Mouse (Mus musculus) heart, postnatal 36 days (tissue): ENCODE measurements around the gene Prr11. TPM values are rescaled to one million over a fixed set of nuclear protein-coding genes. Genes with fewer than 3 reads are reported as not detected.

ENCODE experiments used
- DNase-seq, 2 experiments: peaks; one replicate each; pipeline ENCODE4 v3.0.0; 2021 to 2022
- intact Hi-C: fragments of 180-260 bp; cut with DNase I; formaldehyde crosslinking; loops from one replicate; pipeline ENCODE4 v1.15.1; 2025
- total RNA-seq, 2 experiments: library from RNA; stranded (reverse); gene quantifications; 2 replicates each; pipeline ENCODE4 v1.2.3; 2021

Gene Prr11
- under 1 TPM; 0.27 to 0.47 TPM for total RNA-seq

- intact Hi-C loops = no loop called here
These were observed at the start of gene Prr11 for GRCm38 (mm10) chr11:87108409-87108754. TSS of gene Prr11 (minus strand) at chr11:87108708.

GRCm38 (mm10) chr11:87158012-87158411, 49.5 kb upstream of the Prr11 start:
- intact Hi-C loops = no loop called here
- no peak for DNase-seq

More at GRCm38 (mm10) chr11:87108409-87108754, at the start of gene Prr11:
- no peak for DNase-seq

- intact Hi-C loops = no loop called here
- DNase-seq = no peak
These were observed 27.7 kb upstream of the Prr11 start for GRCm38 (mm10) chr11:87136233-87136632.

- peak; percentile 85 to 88 for DNase-seq
- intact Hi-C loops = loop anchor here (1.0 kb wide), 1 partner anchor 18 kb away; the partner anchor contains the start of gene Ska2
These were observed 18.6 kb upstream of the Prr11 start, which contains the start of gene Trim37 for GRCm38 (mm10) chr11:87126824-87127816. TSS of gene Trim37 (plus strand) at chr11:87127077.

- intact Hi-C loops = no loop called here
- DNase-seq = no peak
These were observed 17.8 kb upstream of the Prr11 start for GRCm38 (mm10) chr11:87126281-87126823.

- no peak for DNase-seq
- intact Hi-C loops = no loop called here
These were observed 17.1 kb upstream of the Prr11 start for GRCm38 (mm10) chr11:87125562-87125961.

- intact Hi-C loops = no loop called here
- no peak for DNase-seq
These were observed 13.4 kb upstream of the Prr11 start for GRCm38 (mm10) chr11:87121864-87122263.

- no peak for DNase-seq
- intact Hi-C loops = no loop called here
These were observed 1.8 kb upstream of the Prr11 start for GRCm38 (mm10) chr11:87110172-87110909.

GRCm38 (mm10) chr11:87109519-87110171, 1.1 kb upstream of the Prr11 start:
- intact Hi-C loops = loop anchor here (1.0 kb wide), 1 partner anchor 18 kb away; the partner anchor contains the start of gene Trim37
- DNase-seq = peak in 1 of 2 experiments; percentile 18

GRCm38 (mm10) chr11:87108755-87109518, 429 bp upstream of the Prr11 start, which contains the start of gene Ska2:
TSS of gene Ska2 (plus strand) at chr11:87109234.
- DNase-seq = peak; percentile 92 to 93
- intact Hi-C loops = loop anchor here (1.0 kb wide), 1 partner anchor 18 kb away; the partner anchor contains the start of gene Trim37

- intact Hi-C loops = no loop called here
These were observed 21.4 kb downstream of the Prr11 start for GRCm38 (mm10) chr11:87087142-87087541.

GRCm38 (mm10) chr11:87086290-87086984, 22.1 kb downstream of the Prr11 start, which contains the start of gene Smg8:
TSS of gene Smg8 (minus strand) at chr11:87086774.
- intact Hi-C loops = no loop called here
- peak; percentile 80 for DNase-seq

More at GRCm38 (mm10) chr11:87087142-87087541, 21.4 kb downstream of the Prr11 start:
- DNase-seq = no peak

GRCm38 (mm10) chr11:87085461-87085860, 23.0 kb downstream of the Prr11 start:
- intact Hi-C loops = no loop called here
- DNase-seq = no peak

- DNase-seq = no peak
- intact Hi-C loops = no loop called here
These were observed 24.8 kb downstream of the Prr11 start for GRCm38 (mm10) chr11:87083712-87084111.

GRCm38 (mm10) chr11:87073866-87074440, 34.6 kb downstream of the Prr11 start, which contains the start of gene Gdpd1:
TSS of gene Gdpd1 (minus strand) at chr11:87074062.
- DNase-seq = peak; percentile 85 to 86
- intact Hi-C loops = no loop called here

- peak; percentile 61 to 70 for DNase-seq
- intact Hi-C loops = no loop called here
These were observed 35.1 kb downstream of the Prr11 start for GRCm38 (mm10) chr11:87073343-87073865.

GRCm38 (mm10) chr11:87062087-87062486, 46.4 kb downstream of the Prr11 start:
- intact Hi-C loops = no loop called here
- DNase-seq = no peak

- no peak for DNase-seq
- intact Hi-C loops = no loop called here
These were observed 48.1 kb downstream of the Prr11 start for GRCm38 (mm10) chr11:87060410-87060809.
